Mouse (Mus musculus) ovary, postnatal 36 days (tissue): ENCODE measurements around the gene Qsox2.

Experiments
- DNase-seq: peaks from one replicate; pipeline ENCODE4 v3.0.0; 2022; ENCODE audit warnings: low spot score, mixed read lengths

Gene Qsox2

DNA sequence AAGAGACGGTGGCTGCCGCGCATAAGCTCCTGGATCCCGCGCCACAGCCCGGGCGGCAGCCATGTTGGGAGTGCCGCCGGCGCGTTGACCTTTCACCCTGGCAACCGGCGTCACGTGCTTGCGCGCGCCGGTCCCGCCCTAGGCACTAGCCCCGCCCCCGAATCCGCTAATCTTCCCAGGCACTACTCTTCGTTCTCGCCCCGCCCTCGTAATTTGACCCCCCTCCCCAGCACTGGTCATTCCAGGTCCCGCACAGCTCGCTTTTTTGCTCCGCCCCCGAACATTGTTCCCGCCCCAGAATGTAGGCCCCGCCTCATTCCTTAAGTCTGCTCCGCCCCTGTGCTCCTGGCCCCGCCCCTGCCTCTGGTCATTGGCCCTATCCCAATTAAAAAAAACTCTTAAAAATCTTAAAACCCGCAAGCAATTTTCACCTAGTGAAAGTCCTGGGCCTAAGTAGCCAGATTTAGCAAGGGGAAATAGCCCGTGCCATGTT lies at the start of gene Qsox2:
Gene Qsox2 (minus strand): TSS at position 236 of the 493 bp plus-strand sequence.
- peak; percentile 94 for DNase-seq

- no peak for DNase-seq
These were observed 49.1 kb upstream of the Qsox2 start for GRCm38 (mm10) chr2:26286391-26286790.

- no peak for DNase-seq
These were observed 48.5 kb upstream of the Qsox2 start for GRCm38 (mm10) chr2:26285804-26286203.

DNA sequence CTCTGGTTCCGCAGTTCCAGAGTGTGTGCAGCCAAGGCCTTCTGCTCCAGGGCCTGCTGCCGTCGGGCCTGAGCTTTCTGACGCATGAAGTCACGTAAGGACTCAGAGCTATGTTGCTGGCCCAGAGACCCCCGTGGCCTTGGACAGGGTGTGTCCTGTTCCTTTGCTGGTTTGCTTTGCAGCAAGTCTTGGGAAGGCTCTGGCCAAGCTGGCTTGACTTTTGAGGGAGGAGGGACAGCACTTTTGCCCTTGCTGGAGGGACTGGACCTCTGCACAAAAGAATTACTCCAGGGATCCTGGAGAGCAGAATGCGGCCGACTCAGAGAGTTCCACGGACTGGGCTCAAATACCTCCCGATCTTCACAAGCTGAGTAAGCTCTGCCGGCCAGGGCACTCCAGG lies 43.3 kb upstream of the Qsox2 start:
- DNase-seq = no peak

DNA sequence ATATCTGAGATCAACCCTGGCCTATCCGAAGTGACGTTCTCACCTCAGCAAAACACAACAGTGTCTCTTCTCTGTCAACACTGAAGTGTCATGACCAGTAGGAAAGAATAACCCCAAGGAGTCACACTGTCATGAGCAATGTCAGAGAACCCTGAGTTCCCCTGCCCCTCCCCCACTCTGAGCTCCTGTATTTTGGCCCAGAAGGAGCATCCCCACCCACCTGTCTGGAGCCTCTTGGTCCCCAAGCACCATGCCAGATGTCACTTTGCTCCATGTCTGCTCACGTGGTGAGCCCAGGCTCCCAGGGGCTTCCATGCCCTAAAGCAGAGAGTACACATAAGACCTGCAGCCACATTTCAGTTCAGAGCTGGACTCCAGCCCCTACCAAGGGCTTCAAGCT lies 42.4 kb upstream of the Qsox2 start:
- no peak for DNase-seq

GRCm38 (mm10) chr2:26273611-26274010 lies 36.3 kb upstream of the Qsox2 start:
- DNase-seq = peak; percentile 43

DNA sequence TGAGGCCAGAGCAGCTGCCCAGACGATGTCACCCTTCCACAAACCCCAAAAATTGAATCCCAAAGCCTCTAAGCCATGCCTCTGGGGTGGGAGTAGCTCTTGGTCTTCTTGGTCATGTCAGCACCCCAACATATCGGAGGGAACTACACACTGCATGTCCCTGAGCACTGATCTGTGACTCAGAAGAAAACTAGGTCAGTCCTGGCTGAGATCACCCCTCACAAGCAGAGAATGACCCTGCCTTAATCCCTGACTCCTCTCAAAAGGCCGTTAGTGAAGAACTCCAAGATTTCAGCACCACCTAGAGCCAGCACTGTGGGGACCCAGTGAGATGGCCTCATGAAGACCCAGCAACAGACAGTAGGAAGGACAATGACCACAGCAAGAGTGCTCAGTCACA lies 30.9 kb upstream of the Qsox2 start:
- no peak for DNase-seq

DNA sequence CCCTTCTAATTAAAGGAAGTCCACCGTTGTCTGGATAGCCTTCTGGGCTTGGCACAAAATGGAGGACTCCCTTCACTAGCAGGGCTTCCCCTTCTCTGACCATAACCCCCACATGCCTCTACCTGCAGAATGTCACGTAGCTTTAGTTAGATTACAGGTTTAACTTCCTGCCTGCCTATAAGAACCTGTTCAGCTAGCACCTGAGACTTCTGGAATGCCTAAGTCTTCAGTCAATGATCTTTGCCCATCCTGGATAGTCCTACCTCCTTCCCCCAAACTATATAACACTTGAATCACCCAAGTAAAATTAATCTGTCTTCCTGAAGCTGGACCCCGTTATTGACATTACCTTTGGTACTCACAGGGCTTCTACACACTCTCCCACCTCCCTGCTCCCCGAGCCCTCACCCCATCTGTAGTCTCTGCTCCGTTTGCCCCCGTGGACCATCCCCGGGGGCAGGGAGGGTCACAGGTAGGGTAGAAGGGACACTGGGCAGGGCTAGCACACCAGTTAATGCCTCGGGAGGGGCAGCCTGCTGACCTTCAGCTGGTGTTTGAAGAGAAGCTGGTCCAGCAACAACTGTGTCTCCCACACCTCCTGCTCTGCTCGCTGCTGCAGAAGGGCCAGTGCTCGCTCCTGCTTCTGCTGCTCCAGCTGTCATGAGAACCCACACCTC lies 28.9 kb upstream of the Qsox2 start:
- no peak for DNase-seq

DNA sequence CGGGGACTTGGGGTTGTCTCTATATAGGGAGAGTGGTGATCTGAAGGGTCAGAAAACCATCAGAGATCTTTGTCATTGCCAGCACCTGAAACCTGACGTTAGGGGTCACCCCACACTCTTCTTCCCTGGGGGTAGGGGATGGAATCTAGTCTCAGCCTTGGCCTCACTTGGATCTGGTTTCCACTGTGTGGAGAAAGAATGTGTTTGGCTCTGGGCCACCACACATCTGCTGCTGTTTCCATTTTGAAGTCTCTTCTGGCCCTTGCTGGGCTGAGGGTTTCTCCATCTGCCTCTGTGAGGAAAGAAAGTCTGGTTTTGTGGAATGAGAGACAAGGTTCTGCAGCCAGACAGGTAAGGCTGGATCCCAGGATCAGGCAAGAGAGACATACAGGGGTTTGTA lies 27.8 kb upstream of the Qsox2 start:
- no peak for DNase-seq

DNA sequence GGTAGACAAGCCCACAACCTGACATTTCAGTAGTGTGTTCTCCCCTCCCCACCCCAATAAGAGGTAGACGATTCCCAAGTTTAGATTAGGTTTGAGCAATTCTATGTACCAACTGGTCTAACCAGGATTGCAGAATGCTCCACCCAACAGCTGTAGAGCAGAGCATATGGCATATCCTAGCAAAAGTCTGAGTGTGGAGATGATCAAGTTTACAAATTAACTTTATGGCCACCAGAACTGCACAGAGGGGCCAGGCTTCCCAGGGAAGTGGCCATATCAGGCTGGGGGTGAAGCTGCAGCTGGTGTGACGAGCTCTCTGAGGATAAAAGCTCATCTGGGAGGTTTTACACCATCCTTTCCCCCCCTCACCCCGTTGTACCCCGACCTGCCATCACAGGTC lies 27.3 kb upstream of the Qsox2 start:
- no peak for DNase-seq

GRCm38 (mm10) chr2:26257315-26258096 lies 20.2 kb upstream of the Qsox2 start:
- DNase-seq = no peak

DNA sequence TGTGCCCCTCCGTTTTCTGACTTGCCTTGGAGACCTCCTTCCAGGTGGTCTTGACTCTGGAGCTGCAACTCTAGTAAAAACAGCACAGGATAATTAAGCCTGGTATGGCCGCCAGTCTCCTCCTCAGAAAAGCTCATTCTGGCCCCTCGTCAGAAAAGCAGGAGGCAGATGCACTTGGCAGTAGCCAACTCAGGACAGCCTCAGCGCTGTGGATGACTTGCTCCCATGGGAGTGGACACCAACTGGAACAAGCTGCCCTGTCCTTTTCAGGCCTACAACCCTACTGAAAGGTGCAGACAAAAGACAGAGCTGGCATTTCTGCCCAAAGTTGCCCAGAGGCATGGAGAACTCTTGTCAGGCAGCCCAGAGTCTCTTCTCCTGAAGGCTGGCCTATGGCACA lies 17.5 kb upstream of the Qsox2 start:
- DNase-seq = no peak

GRCm38 (mm10) chr2:26252514-26253206 lies 15.3 kb upstream of the Qsox2 start:
- DNase-seq = no peak

GRCm38 (mm10) chr2:26247531-26247930 lies 10.2 kb upstream of the Qsox2 start:
- no peak for DNase-seq

GRCm38 (mm10) chr2:26240841-26241240 lies 3.5 kb upstream of the Qsox2 start:
- DNase-seq = no peak

DNA sequence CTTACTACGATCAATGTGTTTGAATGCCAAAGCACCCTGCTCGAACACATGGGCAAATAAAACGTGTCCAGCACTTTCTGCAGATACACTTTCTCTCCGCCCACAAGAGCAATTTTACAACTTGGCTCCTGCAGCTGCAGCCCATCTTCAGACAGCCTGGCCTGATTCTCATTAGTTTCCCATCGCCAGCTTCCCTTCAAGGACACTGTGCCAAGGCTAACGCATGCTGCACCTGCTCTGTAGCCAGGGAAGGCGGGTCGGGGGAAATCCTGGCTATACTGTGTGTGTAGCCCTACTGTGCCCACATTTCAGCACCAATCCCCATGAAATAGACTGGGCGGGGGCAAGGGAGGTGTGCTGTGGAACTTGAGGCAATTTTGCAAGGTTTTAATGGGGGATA lies 3.0 kb upstream of the Qsox2 start:
- DNase-seq = peak; percentile 18

GRCm38 (mm10) chr2:26236681-26237289 lies 540 bp downstream of the Qsox2 start:
- DNase-seq = no peak

GRCm38 (mm10) chr2:26234771-26235170 lies 2.6 kb downstream of the Qsox2 start:
- no peak for DNase-seq

DNA sequence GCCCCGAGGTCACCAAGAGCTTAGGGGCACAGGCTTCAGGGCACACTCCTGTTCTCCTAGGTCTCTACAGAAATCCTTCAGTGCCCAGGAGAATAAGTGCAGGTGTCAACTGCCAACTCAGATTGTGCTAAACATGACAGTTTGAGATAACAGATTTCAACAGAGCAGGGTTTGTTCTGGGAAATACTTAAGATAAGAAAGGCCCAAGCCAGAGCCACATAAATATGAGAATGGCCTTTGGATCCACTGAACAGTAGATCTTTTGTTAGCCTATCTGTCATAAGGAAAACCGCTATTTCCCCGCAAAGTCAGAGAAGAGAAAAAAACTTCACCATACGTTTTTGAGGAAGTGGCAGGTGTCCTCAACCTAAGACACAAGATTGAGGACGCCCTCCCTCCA lies 3.1 kb downstream of the Qsox2 start:
- DNase-seq = no peak

- DNase-seq = no peak
These were observed 6.0 kb downstream of the Qsox2 start for GRCm38 (mm10) chr2:26231366-26231765.

- DNase-seq = no peak
These were observed 7.1 kb downstream of the Qsox2 start for GRCm38 (mm10) chr2:26230253-26230652.

- DNase-seq = no peak
These were observed 9.5 kb downstream of the Qsox2 start for GRCm38 (mm10) chr2:26227788-26228187.
